Comparison of ENCODE assay signal across 27 mouse cellular contexts in genomic region chr17:67089611-67090010, GRCm38 (mm10).
"Had no signal": no experiment of that assay in that cellular context is flagged by ENCODE, and none has a peak within 500 bp of the region (broad histone marks: within the 10 kb centered on the region; RNA-seq: fewer than 3 reads in every experiment).

No protein-coding gene starts in this region.

- ATAC-seq: inflammation-experienced regulatory T-cells, adult 6 months; intestine, embryonic 15.5 days; intestine, postnatal 0 days; liver, embryonic 12.5 days had no signal

- H3K4me2 ChIP-seq: heart, embryonic 13.5 days; heart, embryonic 15.5 days; hindbrain, embryonic 13.5 days; hindbrain, embryonic 15.5 days; intestine, embryonic 15.5 days; limb, embryonic 13.5 days; limb, embryonic 15.5 days; liver, embryonic 12.5 days had no signal

- DNase-seq: gastrocnemius, adult 2 months; gastrocnemius, postnatal 10 days; gastrocnemius, postnatal 25 days; heart, postnatal 14 days; heart, postnatal 36 days; kidney, adult 18-20 months; kidney, adult 8-10 months; kidney, postnatal 10 days; kidney, postnatal 25 days; kidney, postnatal 4 days; layer of hippocampus, adult 9-11 months; layer of hippocampus, postnatal 36 days; lung, adult 18-20 months had no signal

- H3K36me3 ChIP-seq: heart, embryonic 10.5 days; heart, embryonic 13.5 days; heart, embryonic 15.5 days; hindbrain, embryonic 10.5 days; hindbrain, embryonic 13.5 days; hindbrain, embryonic 15.5 days; intestine, embryonic 15.5 days; limb, embryonic 13.5 days; limb, embryonic 15.5 days; liver, embryonic 12.5 days had no signal

- H3K27ac ChIP-seq: gastrocnemius, adult 2 months; heart, embryonic 10.5 days; heart, embryonic 13.5 days; heart, embryonic 15.5 days; hindbrain, embryonic 10.5 days; intestine, embryonic 15.5 days; limb, embryonic 13.5 days; limb, embryonic 15.5 days; liver, embryonic 12.5 days; liver, embryonic 14.5 days had no signal

- H3K27me3 ChIP-seq: heart, embryonic 13.5 days; heart, embryonic 15.5 days; hindbrain, embryonic 13.5 days; hindbrain, embryonic 15.5 days; intestine, embryonic 15.5 days; limb, embryonic 13.5 days; limb, embryonic 15.5 days; liver, embryonic 12.5 days had no signal

- H3K9me3 ChIP-seq: heart, embryonic 10.5 days; heart, embryonic 13.5 days; heart, embryonic 15.5 days; hindbrain, embryonic 10.5 days; hindbrain, embryonic 13.5 days; hindbrain, embryonic 15.5 days; intestine, embryonic 15.5 days; limb, embryonic 13.5 days; limb, embryonic 15.5 days; liver, embryonic 12.5 days had no signal

- H3K4me3 ChIP-seq: gastrocnemius, adult 2 months; heart, embryonic 10.5 days; heart, embryonic 13.5 days; heart, embryonic 15.5 days; hindbrain, embryonic 10.5 days; hindbrain, embryonic 13.5 days; hindbrain, embryonic 15.5 days; intestine, embryonic 15.5 days; layer of hippocampus, adult 2 months; limb, embryonic 13.5 days; limb, embryonic 15.5 days; liver, embryonic 12.5 days had no signal

- H3K4me1 ChIP-seq: heart, embryonic 10.5 days; hindbrain, embryonic 10.5 days; intestine, embryonic 15.5 days; liver, embryonic 12.5 days had no signal

- H3K9ac ChIP-seq: heart, embryonic 13.5 days; heart, embryonic 15.5 days; hindbrain, embryonic 15.5 days; intestine, embryonic 15.5 days; limb, embryonic 13.5 days; limb, embryonic 15.5 days; liver, embryonic 12.5 days; liver, embryonic 14.5 days had no signal
